Mouse (Mus musculus): Measurements from ENCODE around the gene Ahdc1.
A peak's percentile ranks its signal among the peaks of the same experiment; 100 is the strongest.
"Not testable (repeated sequence)": the region's sequence is repeated elsewhere in the genome, so short reads cannot be mapped to it uniquely, and the experiment has no call there.

The Ahdc1 gene

DNA sequence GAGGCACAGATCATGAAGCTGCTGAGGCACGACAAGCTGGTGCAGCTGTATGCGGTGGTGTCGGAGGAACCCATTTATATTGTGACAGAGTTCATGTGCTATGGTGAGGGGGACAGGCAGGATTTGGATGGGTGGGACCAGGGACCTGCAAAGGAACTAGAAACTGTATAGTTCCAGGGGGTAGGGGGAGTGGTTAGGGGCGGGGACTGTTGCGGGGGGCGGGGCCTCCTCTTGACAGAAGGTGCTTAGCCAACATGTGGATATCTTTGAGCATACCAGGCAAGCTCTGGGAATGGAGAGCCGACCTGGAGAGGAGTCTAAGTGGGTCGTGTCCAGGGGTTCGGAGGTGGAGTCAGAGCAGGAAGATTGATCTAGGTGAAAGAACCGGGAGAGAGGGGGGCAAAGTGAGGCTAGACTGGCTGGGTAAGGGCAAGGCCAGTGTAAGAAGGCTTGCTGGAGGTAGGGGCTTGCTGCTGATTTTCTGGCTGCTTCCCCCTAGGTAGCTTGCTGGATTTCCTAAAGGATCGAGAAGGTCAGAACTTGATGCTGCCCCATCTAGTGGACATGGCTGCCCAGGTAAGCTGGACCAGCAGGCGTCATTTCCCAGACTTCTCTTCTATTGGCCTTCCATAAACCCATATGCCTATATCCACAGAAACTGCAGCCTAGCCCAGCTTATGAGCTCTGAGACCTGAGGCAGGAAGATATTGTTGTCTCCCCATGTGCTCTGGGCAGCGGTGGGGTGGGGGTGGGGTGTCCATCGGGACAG, 13.4 kb upstream of the Ahdc1 start:
- peak; percentile 4 for DNase-seq

DNA sequence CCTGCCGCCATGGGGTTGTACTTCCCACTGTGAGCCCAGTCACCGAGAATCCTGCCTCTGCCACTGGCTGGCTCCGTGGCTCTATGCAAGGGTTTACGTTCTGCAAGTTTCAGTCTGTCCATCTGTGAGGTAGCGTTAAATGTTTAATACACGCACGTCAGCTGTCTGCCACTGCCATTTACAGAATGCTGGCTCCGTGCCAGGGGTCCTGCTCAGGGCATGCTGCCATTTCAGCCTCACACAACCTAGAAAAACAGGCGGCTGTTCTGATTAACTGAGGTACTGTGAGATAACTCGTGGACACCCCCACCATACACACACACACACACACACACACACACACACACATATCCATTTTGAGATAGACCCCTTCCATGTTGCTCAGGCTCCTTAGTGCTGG, 8.2 kb upstream of the Ahdc1 start:
- DNase-seq: peak; percentile 55

DNA sequence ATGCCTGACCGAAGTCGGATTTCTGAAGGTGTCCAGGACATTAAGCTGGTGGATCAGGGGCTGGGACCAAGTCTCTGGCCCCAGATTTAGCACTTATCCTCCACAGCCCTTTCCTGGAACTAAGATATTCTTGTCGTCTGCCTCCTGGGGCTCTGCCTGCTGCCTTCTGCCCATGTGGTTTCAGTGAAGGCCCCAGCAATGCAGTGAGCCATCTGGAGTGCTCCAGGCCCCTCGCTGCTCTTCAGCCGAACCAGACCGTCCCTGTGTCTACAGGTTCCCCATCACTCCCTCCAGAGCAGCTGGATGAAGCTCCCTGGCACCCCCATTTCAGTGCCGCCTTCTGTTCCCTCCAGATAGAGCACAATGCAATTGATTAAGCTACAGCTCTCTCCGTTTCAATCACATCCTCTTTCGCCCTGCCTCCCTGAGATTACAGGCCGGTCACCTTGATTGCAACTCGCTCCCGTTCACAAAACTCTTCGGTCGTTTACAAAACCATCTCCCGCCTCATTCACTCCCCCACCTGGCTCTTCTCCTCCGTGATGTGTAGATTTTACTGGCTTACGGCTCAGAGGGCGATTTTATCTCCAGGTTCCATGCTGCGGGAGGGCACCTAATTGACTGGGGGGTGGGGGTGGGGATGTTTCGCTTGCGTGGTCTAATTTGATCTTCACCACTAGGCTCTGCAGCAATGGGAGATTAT, 7.6 kb upstream of the Ahdc1 start:
- peak; percentile 36 for DNase-seq

DNA sequence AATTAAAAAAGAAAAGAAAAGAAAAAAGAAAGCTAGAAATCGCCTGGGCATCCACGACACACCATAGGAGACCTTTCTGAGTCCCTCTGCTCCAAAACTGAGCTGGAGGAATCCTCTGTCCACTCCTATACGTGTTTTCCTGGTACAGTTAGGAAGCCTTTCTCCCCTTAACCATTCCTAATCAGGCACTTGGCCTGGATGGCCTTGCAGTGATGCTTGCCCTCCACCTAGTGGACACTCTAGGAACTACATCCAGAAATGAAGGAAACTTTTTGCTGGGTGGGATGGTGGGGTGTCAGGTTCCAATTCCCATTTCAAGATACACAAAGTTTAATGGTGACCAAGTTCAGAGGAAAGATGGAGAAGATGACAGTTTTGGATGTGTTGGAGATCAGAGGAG, 5.8 kb upstream of the Ahdc1 start:
- peak; percentile 84 for DNase-seq

DNA sequence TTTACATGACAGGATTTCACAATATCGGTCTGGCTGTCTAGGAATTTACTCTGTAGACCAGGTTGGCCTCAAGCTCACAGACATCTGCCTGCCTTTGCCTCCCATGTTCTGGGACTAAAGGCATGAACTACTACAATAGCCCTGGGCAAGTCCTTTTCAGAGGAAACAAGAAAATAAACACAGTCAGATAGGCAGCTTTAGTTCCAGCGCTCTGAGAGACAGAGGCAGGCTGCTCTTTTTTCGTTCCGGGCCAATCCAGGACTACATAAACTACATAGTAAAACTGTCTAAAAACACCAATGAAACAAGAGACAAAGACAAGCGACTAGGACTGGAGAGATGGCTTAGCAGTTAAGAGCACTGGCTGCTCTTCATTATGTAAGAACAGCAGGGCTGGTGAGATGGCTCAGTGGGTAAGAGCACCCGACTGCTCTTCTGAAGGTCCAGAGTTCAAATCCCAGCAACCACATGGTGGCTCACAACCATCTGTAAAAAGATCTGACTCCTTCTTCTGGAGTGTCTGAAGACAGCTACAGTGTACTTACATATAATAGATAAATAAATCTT, 5.1 kb upstream of the Ahdc1 start:
- not testable (repeated sequence) for DNase-seq

DNA sequence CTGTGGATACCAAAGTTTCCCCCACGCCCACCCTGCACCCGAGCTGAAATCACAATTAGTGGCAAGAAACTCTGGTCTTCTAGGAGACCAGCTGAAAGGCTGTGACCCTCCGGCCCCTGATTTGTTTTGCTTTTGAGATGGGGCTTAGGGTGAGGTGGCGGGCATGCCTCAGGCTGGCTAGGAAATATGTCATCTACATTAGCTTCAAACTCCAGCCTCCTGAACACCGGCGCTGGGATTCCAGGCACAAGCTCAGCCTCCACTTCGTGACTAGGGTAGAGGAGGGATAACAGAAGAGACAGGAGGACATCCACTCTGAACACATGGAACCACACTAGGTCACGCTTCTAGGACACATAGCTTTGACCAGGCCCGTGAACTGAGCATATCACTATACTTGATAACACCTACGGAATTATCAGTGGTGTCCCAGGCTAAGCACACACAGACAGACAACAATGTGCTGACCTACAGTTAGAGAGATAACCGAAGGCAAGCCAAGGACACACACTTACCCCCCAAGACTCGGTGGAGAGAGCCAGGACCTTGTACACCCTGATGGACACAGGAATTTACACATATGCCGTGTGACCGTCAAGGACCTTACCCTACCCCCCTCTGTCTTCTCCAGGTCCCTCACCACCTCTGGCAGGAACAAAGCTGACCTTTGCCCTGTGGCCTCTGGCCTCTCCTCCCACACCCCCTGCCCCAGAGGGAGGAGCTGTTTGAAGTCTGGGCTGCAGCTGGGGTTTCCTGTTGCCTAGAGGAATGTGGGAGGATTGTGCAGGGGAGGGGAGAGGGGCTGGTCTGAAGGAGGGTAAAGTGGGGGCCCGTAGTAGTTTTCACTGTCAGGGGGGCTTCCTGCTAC, 3.3 kb upstream of the Ahdc1 start:
- DNase-seq: peak; percentile 30

DNA sequence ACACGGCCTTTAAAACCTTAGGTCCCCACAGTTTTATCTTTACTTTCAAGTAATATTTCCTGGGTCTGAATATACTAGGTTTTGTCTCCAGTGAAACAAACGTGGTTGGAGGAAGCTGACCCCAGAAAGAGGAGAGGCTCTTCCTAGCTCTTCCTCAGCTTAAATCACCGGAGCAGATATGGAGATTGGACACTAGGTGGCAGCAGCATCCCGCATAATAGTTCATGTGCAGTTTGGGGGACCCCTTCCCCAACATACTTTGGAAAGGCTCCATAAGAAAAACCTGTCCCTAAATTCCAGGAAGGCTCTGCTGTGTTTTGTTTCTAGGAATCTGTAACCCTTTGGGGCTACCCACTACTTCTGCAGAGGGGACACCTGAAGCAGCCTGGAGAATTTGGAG, 1.9 kb upstream of the Ahdc1 start:
- DNase-seq: peak; percentile 73

DNA sequence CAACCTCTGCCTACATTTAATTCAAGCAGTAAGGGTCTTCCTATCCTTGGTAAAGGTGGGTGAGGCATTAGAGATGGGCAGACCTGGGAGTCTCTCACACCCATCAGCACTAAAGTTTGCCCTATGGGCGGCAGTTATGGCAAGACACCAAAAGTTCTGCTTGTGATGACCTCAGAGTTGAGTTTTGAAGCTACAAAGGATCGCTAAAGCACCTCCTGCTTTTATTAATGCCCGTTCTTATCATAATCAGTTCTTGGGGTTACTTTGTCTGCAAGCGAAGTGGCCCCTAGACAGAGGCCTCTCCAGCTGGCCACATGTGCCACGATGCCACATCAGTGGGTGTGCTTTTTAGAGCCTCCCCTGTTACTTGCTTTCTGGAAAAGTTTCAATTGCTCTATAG, 1.4 kb upstream of the Ahdc1 start:
- no peak for DNase-seq

DNA sequence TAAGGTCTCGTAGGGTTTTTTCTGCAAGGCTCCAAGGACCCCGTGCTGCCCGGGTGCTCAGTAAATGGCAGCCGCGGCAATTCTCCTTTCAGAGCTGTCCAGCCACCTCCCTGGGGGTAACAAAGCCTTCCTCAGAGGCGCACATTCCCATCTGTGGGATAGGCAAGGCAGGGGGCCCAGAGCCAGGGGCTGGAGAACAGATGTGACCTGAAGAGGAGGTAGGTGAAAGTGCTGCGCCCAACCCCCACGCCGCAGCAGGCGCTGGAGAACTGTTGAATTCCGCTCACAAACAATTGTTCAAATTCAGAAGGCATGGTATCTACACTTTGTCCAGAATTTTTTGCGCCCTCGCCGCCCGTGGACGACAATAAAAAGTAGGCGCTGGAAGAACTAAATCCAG, 449 bp upstream of the Ahdc1 start:
- no peak for DNase-seq

DNA sequence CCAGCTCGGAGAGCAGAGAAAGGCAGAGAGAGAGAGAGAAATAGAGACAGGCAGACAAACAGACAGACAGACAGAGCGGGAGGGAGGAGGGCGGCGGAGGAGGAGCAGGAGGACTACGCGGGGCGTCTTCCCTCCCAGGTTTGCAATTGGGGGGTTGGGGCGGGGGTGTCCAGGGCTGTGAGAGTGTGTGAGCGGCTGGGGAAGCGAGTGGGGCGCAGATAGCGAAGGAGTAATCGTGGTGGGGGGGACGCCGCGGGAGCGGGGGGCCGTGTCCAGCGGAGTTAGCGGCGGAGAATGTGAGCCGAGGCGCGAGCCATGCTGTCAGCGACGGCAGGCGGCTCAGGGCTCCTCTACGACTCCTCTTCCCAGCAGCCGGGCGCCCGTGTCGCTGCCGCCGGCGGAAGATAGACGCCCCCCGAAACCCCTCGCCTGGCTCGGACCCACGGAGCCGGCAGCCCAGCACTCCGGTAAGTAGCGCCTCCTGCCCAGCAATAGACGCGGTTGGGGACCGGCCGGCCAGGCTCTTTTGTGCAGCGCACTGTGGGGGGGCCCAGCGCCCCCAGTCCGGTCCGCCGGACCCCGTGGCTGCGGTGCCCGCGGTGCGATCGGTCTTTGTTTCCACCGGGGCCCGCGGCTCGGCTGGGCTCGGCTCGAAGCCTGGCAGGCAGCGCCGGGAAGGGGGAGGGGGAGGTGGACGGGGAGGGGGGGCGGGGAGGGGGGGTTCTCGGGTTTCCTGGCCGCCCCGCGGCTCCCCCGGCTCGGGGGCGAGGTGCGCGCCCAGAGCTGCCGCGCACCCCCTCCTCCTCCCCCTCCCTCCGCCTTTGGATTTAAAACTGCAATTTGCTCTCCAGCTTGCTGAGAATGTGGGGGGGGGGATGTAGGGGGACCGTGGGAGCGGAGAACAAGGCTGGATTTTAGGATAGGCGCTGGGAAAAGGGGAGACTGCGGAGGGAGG, 1.0 kb downstream of the Ahdc1 start:
- DNase-seq: no peak

DNA sequence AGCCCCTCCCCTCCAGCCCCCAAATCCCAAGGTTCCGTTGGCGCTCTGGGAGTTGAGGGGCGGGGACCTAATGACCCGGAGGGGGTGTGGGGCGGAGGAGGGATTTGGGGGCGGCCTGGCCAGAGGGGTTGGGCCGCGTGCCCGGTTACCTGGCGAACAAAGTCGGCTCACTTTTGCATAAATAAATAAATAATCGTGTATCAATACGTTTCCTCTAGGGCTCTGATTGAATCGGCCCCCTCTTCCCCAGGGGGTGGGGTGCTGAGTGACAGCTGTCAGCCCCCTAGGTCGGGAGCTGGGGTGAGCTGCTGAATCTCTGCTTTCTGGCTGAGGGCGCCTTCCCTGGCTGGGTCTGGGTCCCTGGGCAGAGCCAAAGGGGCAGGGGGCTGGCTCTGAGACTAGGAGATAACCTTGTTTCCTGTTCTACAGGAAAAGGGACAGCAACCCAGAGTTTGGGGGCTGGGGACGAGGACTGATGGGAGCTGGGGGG, 1.8 kb downstream of the Ahdc1 start:
- DNase-seq: no peak

DNA sequence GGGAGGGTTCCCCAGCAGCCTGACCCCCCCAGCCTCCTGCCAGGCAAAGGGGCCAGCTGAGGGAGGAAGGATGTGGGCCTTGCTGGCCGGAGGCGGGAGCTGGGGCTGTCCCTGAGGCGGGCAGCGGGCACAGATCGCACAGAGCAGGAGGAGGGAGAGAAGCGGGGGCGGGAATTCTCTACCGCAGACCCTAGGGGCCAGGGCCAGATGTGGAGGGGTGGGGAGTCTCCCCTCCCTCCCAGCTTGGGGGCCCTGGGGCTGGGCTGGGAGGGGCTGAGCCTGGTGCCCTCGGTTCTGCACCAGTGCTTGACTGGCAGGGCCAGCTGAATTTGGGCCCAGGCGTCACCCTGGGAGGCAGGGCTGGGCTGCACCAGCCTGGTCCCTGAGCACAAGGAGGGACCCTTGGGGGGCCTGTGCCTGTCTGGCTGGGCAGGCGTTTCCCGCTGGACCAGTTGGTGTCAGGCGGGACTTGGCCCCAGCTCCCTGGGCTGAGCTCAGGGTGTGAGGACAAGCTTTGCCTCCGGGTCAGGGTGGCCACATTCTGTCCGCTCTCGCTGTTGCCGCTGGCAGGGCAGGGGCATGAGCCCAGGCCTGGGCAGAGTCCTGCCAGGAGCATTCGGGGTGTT, 2.3 kb downstream of the Ahdc1 start:
- DNase-seq: peak; percentile 71

DNA sequence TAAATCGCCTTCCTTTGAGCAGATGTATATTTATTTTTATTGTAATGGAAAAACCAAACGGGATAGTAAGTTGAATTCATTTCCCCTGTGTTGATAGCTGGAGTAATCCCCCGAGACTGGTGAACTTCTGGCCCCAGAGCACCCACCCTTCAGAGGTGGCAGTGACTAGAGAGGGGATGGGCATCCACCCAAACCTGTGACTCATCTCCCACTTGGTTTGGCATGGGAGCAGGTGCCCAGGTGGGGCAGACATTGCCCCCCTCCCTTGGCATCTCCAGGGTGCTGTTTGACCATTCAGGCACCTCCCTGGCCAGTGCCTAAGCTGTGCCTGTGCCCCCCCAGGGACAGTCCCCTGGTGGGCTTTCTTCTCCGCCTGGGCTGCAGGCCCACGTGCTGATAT, 3.0 kb downstream of the Ahdc1 start:
- peak; percentile 63 for DNase-seq

DNA sequence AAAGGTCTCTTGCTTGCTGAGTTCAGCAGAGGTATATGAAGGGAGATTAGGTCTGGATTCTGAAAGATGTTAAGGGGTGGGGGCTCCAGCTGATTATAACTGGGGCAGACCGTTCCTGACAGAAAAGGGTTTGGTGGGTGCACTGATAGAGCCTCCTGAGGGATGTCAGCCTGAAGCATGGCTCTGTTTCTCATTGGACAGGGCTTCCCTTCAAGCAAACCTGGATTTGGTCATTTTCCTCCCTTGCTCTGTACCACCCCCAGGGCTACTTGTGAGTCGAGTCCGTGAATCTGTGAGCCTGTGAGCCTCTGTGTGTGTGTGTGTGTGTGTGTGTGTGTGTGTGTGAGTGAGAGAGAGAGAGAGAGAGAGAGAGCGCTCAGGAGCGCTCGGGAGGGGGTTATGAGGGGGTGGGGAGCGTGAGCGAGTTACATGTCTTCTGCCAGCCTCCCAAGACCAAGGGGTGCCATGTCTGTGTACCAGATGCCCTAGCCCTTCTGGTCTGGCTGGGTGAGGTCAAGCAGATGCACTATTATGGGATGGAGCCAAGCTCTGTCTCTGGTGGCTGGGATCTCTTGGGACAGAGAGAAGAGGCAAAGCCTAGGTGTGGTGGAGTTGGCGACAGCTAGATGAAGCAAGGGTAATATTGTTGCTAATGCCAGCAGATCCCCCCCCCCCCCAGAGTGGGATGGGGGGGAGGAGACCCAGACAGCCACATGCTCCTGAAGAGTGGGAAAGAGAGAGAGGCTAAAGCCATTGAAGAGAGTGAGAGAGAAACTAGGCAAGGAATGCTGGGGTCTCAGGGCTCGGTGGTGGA, 4.0 kb downstream of the Ahdc1 start:
- peak; percentile 55 for DNase-seq

DNA sequence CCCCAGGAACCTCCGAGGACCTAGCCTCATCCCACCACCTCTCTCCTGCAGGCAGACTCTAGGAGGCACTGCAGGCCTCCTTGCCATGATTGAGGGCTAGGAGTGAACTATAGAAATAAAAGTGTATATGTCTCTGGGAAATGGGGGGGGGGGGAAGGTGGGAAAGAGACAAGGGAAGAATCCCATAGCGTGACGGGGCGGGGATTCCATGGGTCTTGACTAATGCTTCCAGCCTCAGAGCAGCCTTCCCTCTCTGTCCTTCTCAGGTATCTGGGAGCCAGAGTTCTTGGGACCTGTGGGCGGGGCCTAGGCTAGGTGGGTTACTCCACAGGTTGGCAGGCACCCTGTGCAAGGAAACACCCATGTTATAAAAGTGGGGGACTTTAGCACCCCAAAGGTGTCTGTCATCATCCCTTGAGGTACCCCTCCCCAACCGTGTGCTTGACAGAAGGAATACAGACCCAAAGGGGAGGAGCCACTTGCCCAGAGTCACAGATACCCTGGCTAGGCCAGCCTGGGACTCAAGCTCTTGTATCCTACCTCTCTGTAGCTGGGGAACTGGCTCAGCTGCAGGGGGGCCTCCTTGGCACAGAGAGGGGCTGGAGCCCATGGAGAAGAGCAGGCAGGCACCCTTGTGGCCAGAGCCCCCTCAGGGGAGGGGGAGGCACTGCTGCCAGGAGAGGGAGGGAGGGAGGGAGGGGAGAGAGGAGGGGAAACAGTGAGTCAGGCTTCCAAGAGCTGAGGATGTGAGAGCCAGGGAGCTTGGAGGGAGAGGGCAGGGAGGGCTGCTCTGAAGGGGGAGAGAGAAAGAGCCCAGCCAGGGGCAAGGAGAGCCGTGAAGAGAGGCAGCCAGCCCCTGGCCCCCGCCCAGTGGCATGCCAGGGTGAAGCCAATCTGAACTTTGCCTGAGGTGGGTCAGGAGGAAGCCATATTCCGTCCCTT, 4.9 kb downstream of the Ahdc1 start:
- peak; percentile 35 for DNase-seq

DNA sequence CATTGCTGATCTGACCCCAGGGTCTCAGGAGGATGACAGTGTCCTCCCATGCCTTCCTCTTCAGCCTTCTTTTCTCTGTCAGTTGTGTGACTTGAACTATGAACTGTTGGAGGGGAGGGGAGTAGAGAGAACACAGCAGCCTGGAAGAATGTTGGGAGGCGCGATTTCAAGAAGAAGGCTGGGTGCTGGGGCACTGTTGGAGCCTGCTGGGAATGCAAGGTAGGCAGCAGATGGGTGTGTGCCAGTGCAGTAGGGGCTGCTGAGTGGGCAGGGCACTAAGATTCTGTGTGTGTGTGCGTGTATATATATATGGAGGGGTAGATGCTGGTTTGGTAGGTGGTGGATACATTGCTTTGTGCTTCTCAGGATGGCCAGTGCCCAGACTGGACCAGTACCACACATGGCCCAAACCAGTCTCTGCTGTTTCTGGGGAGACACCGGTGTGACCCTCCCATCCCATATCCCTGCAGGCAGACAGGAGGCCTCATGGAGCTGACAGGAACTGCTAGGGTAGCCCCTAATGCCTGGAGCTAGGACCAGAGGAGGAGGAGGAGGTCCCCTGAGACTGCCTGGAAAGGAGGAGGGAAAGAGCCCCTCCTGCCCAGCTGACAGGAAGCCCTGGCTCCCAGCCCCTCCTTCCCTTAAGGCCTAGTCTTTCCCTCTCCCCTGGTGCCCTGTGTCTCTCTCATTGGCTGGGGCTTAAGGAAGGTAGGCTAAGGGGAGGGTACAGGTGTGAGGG, 5.8 kb downstream of the Ahdc1 start:
- DNase-seq: no peak

DNA sequence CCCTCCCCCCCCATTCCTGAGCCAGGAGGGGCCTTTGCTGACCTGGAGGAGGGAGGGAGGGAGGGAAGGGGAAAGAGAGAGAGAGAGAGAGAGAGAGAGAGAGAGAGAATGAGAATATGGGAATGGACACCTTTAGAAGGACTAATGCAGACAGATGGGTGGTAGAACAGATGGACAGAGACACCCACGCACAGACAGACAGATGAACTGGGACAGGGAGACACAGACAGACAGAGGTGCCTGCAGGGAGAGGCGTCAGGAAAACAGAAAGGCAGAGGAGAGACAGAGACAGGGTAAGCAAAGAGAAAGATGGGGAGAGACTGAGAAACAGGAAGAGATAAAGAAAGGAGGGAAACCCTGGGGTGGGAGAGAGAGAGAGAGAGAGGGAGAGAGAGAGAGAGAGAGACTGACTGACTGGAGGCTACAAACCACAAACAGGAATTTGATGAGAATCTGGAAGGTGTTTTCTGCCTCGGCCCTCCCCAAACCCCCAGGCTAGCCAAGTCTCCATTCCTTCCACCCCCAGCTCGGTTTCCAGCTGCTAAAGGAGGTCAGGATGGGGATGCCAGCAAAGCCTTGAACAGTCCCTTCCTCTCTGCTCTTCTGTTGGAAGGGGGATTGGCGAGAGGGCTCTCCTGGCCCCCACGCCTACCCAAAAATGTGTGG, 6.7 kb downstream of the Ahdc1 start:
- DNase-seq: no peak

DNA sequence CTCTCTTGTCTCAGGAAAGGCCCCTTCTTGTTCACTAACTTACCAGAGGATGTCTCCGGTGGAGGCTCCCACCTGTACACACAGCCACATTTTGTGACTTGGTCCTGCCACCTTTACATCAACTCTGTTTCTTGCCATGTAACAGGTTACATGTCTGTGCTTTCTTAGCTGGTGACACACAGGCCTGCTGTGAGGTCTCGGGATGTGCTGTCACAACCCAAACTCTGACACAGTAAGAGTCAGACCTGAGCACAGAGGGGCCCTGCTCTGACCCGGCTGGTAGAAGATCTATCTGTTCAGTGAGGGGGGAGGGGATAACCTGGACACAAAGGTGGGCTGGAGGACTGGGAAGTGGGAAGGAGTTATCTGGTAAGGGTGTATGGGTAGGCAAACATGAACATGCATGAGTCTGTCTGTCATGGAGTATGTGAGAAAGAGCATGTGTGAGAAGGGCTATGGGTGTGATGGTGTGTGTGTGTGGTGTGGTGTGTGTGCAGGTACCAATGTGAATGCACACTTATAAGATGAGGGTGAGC, 7.3 kb downstream of the Ahdc1 start:
- no peak for DNase-seq

Measured in cerebellum, adult 8-10 months (tissue).